Mouse (Mus musculus) lung, embryonic 15.5 days (tissue): ENCODE measurements around the gene Tmem82. TPM values are rescaled to one million over a fixed set of nuclear protein-coding genes. Genes with fewer than 3 reads are reported as not detected.
A peak's percentile ranks its signal among the peaks of the same experiment; 100 is the strongest.

Experiments
- ATAC-seq: fragments of 200-750 bp; cut with Nextera tagmentation; 2 replicates; pipeline ENCODE4 v1.8.0; 2017; ENCODE audit warnings: moderate number of reproducible peaks, borderline replicate concordance; ENCODE audit not compliant: low FRiP score, low TSS enrichment; ENCODE audit errors: extremely low read depth
- H3K27ac ChIP-seq: fragments of 300-500 bp; sonication (generic); 2 replicates; pipeline ENCODE4 v1.5.1; 2015; ENCODE audit warnings: moderate library complexity, mild to moderate bottlenecking, inconsistent platforms
- H3K27me3 ChIP-seq: fragments of 300-500 bp; sonication (generic); 2 replicates; pipeline ENCODE4 v1.6.1; 2015; ENCODE audit warnings: inconsistent platforms
- H3K36me3 ChIP-seq: fragments of 300-500 bp; sonication (generic); 2 replicates; pipeline ENCODE4 v1.6.1; 2015; ENCODE audit warnings: inconsistent platforms
- H3K4me1 ChIP-seq: fragments of 300-500 bp; sonication (generic); 2 replicates; pipeline ENCODE4 v1.6.1; 2015; ENCODE audit warnings: inconsistent platforms
- H3K4me2 ChIP-seq: fragments of 300-500 bp; sonication (generic); 2 replicates; pipeline ENCODE4 v1.6.1; 2015; ENCODE audit warnings: inconsistent platforms, mild to moderate bottlenecking, moderate library complexity
- H3K4me3 ChIP-seq: fragments of 300-500 bp; sonication (generic); 2 replicates; pipeline ENCODE4 v1.5.1; 2015; ENCODE audit warnings: mild to moderate bottlenecking, inconsistent platforms
- H3K9ac ChIP-seq: fragments of 300-500 bp; sonication (generic); 2 replicates; pipeline ENCODE4 v1.6.1; 2015; ENCODE audit warnings: inconsistent platforms
- H3K9me3 ChIP-seq: fragments of 300-500 bp; sonication (generic); 2 replicates; pipeline ENCODE4 v1.6.1; 2016; ENCODE audit warnings: inconsistent platforms
- WGBS: fragments of 180-500 bp; shearing (Covaris S2); methylation state at CpG from one replicate; pipeline ENCODE4 v1.1.7; 2015; 5-methylcytosine and 5-hydroxymethylcytosine counted together
- polyA plus RNA-seq: library from polyadenylated mRNA; unstranded; fragments of >200 nt; fragmentation: Nextera tagmentation; extraction: Ambion mirVana; gene quantifications from 2 replicates; pipeline ENCODE4 v1.2.1, GENCODE M21; 2015

The Tmem82 gene
- polyA plus RNA-seq, 1 experiment from 2014 or later: 0.49 TPM

DNA sequence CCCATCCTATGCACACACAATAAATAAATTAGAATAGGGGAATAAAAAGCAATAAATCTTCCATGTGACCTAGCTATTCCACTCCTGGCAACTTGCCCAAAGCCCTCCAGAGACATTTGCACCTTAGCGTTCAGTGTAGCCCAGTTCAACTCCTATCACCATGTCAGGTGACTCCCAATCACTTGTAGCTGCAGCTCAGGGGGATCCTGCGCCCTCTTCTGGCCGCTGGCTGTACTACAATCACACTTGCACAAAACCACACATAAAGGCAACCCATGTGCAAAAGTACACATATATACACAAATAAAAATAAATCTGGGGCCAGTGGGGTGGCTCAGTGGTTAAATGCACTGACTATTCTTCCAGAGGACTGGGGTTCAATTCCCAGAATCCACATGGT, 26.9 kb downstream of the Tmem82 start:
- no peak overlapping the region for H3K27ac ChIP-seq
- no peak overlapping the region for H3K9ac ChIP-seq
- H3K4me3 ChIP-seq: no peak overlapping the region
- H3K4me2 ChIP-seq: no peak overlapping the region
- WGBS: 18% methylated on average over 3 of the region's 3 CpGs
- no peaks in the 10 kb centered on the region for H3K27me3 ChIP-seq
- no peaks in the 10 kb centered on the region for H3K4me1 ChIP-seq
- ATAC-seq: no peak
- no peaks in the 10 kb centered on the region for H3K9me3 ChIP-seq
- peaks cover 73% of the 10 kb centered on the region for H3K36me3 ChIP-seq

DNA sequence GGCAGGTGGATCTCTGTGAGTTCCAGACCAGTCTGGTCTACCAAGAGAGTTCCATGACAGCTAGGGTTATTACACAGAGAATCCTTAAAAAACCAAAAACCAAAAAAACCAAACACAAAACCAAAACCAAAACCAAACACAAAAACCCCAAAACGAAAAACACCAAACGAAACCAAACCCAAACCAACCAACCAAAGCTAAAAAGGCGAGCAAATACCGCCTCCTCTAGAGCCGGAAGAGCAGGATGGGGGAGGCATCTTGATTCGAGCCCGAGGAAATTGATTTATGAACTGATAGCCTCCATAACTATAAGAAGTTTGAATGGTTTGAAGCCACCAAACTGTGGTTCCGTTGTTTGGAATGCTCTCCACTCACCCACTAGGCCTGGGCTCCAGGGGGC, 34.5 kb downstream of the Tmem82 start:
- Histone ChIP-seq H3K4me3 (no peak overlapping the region), H3K9me3 (no peaks in the 10 kb centered on the region), H3K27ac (no peak overlapping the region), H3K27me3 (no peaks in the 10 kb centered on the region), H3K9ac (no peak overlapping the region), H3K4me2 (no peak overlapping the region), H3K4me1 (no peaks in the 10 kb centered on the region), H3K36me3 (peaks cover 73% of the 10 kb centered on the region)
- ATAC-seq: no peak
- 82% methylated on average over 8 of the region's 8 CpGs for WGBS

DNA sequence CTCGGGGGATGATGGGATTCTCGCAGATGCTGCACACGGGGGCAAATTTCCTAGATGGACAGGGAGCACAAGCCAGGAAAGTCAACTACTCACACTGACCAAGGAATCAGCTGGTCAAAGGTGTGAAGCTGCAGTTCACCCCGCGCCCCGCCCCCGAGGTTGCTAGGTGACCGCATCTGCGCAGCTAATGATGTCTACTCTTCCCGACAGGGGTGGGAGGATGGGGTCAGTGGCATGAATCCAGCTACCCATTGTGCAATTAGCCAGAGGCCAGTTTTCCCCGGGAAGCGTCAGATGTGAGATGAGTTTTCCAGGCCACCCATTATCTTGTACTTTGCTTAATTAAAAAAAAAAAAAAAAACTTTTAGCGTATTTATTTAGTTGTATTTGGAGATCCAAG, 37.4 kb downstream of the Tmem82 start:
- no peak for ATAC-seq
- no peak overlapping the region for H3K4me3 ChIP-seq
- 85% methylated on average over 13 of the region's 13 CpGs for WGBS

DNA sequence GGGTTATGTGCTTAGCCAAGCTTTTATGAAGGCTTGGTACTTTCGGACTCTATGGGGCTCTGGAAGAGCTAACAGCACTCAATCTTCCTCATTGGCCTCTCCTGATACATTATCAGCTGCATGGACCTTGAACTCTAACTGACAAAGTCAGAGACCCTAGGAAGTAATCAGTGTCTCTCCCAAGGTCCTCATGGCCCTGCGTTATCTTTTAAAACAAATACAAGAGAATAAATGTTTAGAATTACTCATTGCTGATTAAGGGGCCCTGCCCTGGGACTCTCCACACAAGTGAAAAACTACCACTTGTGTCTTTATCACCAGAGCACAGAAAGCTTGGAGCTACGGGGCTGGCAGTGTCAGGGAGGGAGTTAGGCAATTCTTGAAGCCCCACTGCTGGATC, 39.6 kb downstream of the Tmem82 start:
- WGBS: 16% methylated on average over 3 of the region's 3 CpGs
- H3K27me3 ChIP-seq: no peaks in the 10 kb centered on the region
- no peak for ATAC-seq
- no peak overlapping the region for H3K27ac ChIP-seq
- no peak overlapping the region for H3K4me2 ChIP-seq
- H3K9me3 ChIP-seq: no peaks in the 10 kb centered on the region
- no peak overlapping the region for H3K4me3 ChIP-seq
- peaks cover 64% of the 10 kb centered on the region for H3K36me3 ChIP-seq
- peaks cover 9% of the 10 kb centered on the region for H3K4me1 ChIP-seq
- H3K9ac ChIP-seq: no peak overlapping the region

More for the DNA sequence above, 37.4 kb downstream of the Tmem82 start:
- no peak overlapping the region for H3K9ac ChIP-seq
- no peak overlapping the region for H3K27ac ChIP-seq
- no peaks in the 10 kb centered on the region for H3K4me1 ChIP-seq
- H3K36me3 ChIP-seq: peaks cover 80% of the 10 kb centered on the region
- no peak overlapping the region for H3K4me2 ChIP-seq
- H3K9me3 ChIP-seq: no peaks in the 10 kb centered on the region
- no peaks in the 10 kb centered on the region for H3K27me3 ChIP-seq

DNA sequence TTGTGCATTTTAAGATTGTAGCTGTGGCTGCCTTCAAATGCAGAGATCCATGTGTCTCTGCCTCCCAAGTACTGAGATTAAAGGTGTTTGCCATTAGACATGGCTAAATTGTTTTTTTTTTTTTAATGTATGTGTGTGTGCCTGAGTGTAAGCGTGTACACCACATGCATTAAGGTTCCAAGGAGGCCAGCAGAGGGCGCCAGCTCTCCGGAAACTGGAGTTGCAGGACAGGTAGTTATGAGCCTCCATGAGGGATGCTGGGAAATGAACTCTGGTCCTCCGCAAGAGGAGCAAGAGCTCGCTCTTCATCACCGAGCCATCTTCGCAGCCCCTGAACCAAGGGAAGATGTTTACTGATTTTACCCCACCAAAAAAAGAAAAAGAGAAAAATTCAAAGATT, 41.6 kb downstream of the Tmem82 start:
- ATAC-seq: no peak
- peaks cover 48% of the 10 kb centered on the region for H3K36me3 ChIP-seq
- WGBS: 94% methylated on average over 7 of the region's 7 CpGs
- H3K27me3 ChIP-seq: no peaks in the 10 kb centered on the region
- H3K9ac ChIP-seq: no peak overlapping the region
- H3K4me3 ChIP-seq: no peak overlapping the region
- H3K27ac ChIP-seq: no peak overlapping the region
- no peak overlapping the region for H3K4me2 ChIP-seq
- peaks cover 22% of the 10 kb centered on the region for H3K4me1 ChIP-seq
- no peaks in the 10 kb centered on the region for H3K9me3 ChIP-seq

DNA sequence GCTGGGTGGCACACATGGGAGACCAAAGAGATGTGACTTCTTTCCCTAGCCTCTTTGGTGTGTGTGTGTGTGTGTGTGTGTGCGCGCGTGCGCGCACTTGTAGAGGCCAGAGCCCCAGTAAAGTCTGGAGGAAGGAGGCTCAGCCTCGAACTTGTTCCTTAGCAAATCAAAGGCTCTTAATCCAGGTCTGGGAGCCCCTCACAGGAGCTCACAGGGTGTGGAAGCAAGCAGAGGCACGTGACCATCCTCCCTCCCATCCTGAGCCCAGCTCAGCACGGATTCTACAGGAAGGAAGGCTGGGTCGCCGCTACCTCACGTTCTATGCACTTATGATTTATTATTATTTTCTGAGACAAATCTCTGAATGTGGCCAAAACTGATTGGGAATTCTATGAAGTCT, 42.0 kb downstream of the Tmem82 start:
- peaks cover 45% of the 10 kb centered on the region for H3K36me3 ChIP-seq
- H3K27ac ChIP-seq: no peak overlapping the region
- no peaks in the 10 kb centered on the region for H3K9me3 ChIP-seq
- no peak overlapping the region for H3K4me2 ChIP-seq
- no peak for ATAC-seq
- H3K9ac ChIP-seq: no peak overlapping the region
- 80% methylated on average over 11 of the region's 11 CpGs for WGBS
- H3K27me3 ChIP-seq: no peaks in the 10 kb centered on the region
- peaks cover 22% of the 10 kb centered on the region for H3K4me1 ChIP-seq
- H3K4me3 ChIP-seq: no peak overlapping the region

DNA sequence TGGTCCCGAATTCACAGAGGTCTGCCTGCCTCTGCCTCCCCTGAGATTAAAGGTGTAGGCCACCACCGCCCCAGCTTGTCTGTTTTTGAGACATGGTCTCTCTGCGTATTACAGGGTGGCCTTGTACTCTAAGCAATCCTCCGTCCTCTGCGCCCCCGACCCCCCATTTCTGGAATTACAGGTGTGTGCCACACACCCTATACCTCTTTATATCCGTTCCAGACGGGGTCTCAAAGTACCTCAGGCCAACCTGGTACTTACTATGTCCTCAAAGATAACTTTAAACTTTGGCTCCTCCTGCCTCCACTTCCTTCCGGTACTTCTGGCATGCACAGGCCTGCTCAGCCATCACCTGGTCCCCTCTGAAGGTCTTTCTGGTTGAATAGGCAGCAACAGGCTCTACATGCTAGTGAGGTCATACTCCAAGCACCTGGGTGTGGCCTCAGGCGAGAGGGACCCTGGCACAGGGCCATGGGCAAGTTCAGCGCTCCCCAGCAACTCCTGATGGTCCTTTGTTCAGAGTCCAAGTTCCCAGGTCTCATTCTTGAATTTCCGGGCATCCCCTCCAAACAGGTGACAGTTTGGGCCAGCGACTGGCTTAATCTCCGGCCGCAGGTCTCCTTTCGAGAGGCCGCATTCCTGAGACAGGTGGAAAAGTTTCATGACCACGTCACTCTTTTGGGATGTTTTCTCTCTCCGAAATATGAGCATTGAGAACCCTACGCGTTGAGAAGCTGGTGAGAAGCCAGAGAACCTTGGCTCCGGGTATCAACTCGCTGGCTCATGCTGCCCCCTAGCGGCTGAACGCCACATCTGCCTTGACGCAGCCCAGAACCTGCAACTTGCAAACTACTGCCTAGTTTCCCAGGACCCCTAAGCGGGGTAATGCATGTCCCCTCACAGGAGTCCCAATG, 43.4 kb downstream of the Tmem82 start:
- peak; percentile 65 for ATAC-seq
- Histone ChIP-seq H3K4me3 (no peak overlapping the region), H3K27ac (peak overlapping the region; percentile 81), H3K9me3 (no peaks in the 10 kb centered on the region), H3K9ac (no peak overlapping the region), H3K36me3 (peaks cover 33% of the 10 kb centered on the region), H3K4me1 (peaks cover 22% of the 10 kb centered on the region), H3K27me3 (no peaks in the 10 kb centered on the region), H3K4me2 (peak overlapping the region; percentile 32)
- WGBS: 34% methylated on average over 27 of the region's 27 CpGs

DNA sequence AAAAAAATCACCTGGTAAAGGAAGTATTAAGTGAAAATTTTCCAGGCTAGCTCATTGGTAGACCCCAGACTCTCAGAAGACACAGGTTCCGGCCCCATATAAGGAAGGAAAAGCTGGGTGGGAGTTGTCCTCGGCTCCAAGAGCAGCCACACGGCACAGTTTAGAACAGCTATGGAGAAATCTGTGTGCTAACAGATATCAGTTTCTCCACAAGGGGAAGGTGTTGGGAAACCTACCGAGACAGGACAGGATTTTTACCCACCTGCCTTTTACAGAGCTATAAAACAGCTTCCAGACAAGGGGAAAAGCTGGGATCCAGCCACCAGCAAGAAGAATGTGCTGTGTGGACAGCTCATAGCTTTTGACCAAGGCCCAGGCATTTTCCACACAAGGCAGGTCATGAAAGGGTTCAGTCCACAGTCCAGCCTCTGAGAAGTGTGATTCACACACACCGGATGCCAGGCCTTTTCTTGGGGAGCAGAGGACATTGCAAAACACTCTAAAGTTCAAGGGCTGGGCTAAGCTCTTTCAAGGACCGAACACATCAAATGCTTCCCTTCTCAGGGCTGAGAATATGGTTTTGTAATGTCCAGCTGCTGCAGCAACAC, 45.0 kb downstream of the Tmem82 start:
- Histone ChIP-seq H3K4me1 (peaks cover 25% of the 10 kb centered on the region), H3K4me2 (no peak overlapping the region), H3K9me3 (no peaks in the 10 kb centered on the region), H3K27me3 (no peaks in the 10 kb centered on the region), H3K9ac (no peak overlapping the region), H3K27ac (peak overlapping the region; percentile 71), H3K36me3 (peaks cover 19% of the 10 kb centered on the region), H3K4me3 (no peak overlapping the region)
- WGBS: 28% methylated on average over 6 of the region's 6 CpGs
- ATAC-seq: no peak

DNA sequence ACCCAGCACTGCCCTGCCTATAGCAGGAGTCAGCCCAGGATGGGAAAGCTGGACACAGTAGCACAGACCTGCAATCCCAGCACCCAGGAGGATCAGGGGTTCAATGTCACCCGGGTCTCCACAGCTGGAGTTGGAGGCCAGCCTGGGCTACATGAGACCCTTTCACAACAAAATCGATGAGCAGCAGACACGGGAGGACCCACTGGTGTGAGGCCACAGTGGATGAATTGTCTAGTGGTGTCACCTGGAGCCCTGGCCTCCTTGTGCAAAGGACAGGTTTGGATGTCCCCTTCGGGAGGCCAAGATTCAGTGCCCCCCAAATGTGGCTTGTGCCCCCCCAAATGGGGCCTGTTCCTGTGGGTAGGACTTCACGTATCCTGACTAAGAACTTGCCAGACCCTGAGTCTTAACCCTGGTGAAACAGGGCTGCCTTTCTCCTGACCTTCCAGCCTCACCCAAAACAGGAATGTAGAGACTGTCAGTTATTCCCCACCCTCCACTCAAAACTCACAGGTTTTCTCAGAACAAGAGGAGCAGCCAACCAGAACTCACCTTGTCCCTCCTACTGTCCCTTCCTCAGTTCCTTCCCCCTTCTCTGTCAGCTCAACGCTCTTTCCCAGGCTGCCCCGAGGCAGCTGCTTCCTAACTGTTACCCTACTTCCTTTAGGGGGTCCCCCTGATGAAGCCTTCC, 45.6 kb downstream of the Tmem82 start:
- 71% methylated on average over 7 of the region's 7 CpGs for WGBS
- no peak for ATAC-seq

DNA sequence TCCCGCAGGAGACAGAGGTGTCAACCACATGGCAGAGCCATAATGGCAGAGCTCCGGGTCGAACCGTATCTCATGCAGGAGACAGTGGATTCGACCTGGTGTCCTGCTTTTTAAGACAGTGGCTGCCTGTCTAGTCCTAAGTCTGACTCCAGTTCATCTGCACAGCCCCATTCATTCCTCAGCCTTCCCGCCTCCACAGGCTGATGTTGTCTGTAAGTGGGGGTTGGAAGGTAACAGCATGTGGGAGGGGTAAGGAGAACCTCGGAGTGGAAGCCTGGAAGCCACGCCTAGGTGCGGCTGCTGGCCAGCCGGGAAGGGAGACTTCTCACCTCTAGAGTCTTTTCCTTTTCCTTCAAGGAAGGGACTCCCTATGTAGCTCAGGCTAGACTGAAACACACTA, 46.5 kb downstream of the Tmem82 start:
- Histone ChIP-seq H3K9me3 (no peaks in the 10 kb centered on the region), H3K4me2 (no peak overlapping the region), H3K27me3 (no peaks in the 10 kb centered on the region), H3K9ac (no peak overlapping the region), H3K4me3 (no peak overlapping the region), H3K4me1 (peaks cover 25% of the 10 kb centered on the region), H3K36me3 (peaks cover 6% of the 10 kb centered on the region), H3K27ac (no peak overlapping the region)
- 58% methylated on average over 10 of the region's 10 CpGs for WGBS
- no peak for ATAC-seq

More for the DNA sequence above, 45.6 kb downstream of the Tmem82 start:
- peak overlapping the region; percentile 71 for H3K27ac ChIP-seq
- H3K4me1 ChIP-seq: peaks cover 25% of the 10 kb centered on the region
- no peak overlapping the region for H3K4me2 ChIP-seq
- no peak overlapping the region for H3K4me3 ChIP-seq
- H3K36me3 ChIP-seq: peaks cover 15% of the 10 kb centered on the region
- no peak overlapping the region for H3K9ac ChIP-seq
- no peaks in the 10 kb centered on the region for H3K9me3 ChIP-seq
- no peaks in the 10 kb centered on the region for H3K27me3 ChIP-seq

DNA sequence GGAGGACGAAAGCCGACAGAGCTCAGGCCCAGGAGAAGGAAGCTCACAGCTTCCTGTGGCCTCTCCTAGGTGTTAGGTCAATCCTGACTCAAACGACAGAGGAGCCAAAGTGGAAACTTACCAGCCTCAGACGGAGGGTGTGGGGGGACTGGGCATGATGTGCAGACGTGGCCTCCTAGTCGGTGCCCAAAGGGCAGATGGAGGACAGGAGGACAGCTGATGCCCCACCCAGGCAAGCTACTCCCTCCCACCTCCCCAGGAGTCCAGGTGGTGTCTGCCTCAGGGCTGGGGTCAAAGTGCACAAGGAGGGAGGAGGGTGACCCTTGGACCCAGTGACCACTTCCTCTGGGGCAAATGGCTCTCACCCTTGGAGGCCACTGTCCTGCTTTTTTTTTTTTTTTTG, 47.1 kb downstream of the Tmem82 start:
- H3K36me3 ChIP-seq: peaks cover under 1% of the 10 kb centered on the region; the same call in 1 of the 2 replicates
- ATAC-seq: no peak
- H3K4me1 ChIP-seq: peaks cover 25% of the 10 kb centered on the region
- WGBS: 35% methylated on average over 6 of the region's 6 CpGs
- no peak overlapping the region for H3K9ac ChIP-seq
- no peak overlapping the region for H3K4me3 ChIP-seq
- H3K4me2 ChIP-seq: no peak overlapping the region
- no peak overlapping the region for H3K27ac ChIP-seq
- H3K27me3 ChIP-seq: no peaks in the 10 kb centered on the region
- H3K9me3 ChIP-seq: no peaks in the 10 kb centered on the region

DNA sequence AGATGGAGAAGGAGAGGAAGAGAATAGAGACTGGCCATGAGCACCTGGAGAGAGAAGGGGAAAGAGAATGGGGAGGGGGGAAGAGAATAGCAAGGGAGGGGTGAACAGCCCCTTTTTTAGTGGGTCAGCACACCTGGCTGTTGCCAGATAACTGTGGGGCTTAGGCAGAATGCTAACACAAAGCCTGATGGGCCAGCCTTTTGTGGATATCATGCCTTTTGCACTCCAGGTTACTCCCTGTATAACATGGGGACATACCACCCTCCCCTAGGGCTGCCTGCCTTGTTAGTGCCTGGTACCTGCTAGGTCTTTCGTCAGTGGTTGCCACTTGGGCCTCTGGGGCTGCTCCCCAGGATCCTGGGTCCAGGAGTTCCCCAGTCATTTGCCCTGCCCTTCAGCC, 47.6 kb downstream of the Tmem82 start:
- Histone ChIP-seq H3K36me3 (no peaks in the 10 kb centered on the region), H3K4me1 (peaks cover 25% of the 10 kb centered on the region), H3K27ac (no peak overlapping the region), H3K4me2 (no peak overlapping the region), H3K9me3 (no peaks in the 10 kb centered on the region), H3K9ac (no peak overlapping the region), H3K4me3 (no peak overlapping the region), H3K27me3 (no peaks in the 10 kb centered on the region)
- ATAC-seq: no peak
- 83% methylated on average over 1 of the region's 1 CpGs for WGBS
